Mouse (Mus musculus): ENCODE data around the gene Mrps11.

DNA sequence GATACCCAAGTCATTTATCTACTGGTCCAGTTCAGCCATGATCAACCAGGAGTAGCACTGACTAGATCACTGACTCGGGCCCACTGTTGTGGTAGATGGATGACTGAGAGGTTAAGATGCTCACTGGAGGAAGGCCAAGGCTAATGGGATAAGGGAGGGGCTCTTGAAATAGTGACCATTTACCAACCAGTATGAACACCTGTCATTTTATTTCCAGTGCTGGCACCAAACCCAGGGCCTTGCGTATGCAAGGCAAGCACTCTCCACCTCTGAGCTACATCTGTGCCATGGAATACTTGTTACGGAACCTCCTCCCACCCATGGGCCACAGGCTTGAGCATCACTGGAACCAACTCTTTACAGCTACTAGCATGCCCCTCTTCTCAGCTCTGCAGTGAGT, 19.1 kb upstream of the Mrps11 start:
- TF ChIP-seq MAFK (IDR thresholded peaks at IDR 0.05; ENCODE audit: insufficient read depth, low read depth, low read length) (no peak), CHD2 (IDR thresholded peaks at IDR 0.05; ENCODE audit: low read depth, low read length) (no peak), ZNF384 (IDR thresholded peaks at IDR 0.05; ENCODE audit: low read depth, low read length) (no peak), ZC3H11A (IDR thresholded peaks at IDR 0.05; ENCODE audit: borderline replicate concordance, low read depth, low read length) (no peak)
